Mouse (Mus musculus) spleen, adult 10 weeks (tissue): Measurements from ENCODE around the gene 4930595D18Rik. TPM values are rescaled to one million over a fixed set of nuclear protein-coding genes. Genes with fewer than 3 reads are reported as not detected.

ENCODE experiments used
- polyA plus RNA-seq: library from polyadenylated mRNA; stranded (reverse); fragments of 350-450 nt; fragmentation: Illumina TruSeq; extraction: RNeasy Lipid Tissue Mini Kit (QIAGEN cat#74804); gene quantifications from one replicate; pipeline ENCODE4 v1.2.3, GENCODE M21; 2015; ENCODE audit warnings: low replicate concordance; ENCODE audit not compliant: insufficient read depth

Gene 4930595D18Rik
- not detected for polyA plus RNA-seq

DNA sequence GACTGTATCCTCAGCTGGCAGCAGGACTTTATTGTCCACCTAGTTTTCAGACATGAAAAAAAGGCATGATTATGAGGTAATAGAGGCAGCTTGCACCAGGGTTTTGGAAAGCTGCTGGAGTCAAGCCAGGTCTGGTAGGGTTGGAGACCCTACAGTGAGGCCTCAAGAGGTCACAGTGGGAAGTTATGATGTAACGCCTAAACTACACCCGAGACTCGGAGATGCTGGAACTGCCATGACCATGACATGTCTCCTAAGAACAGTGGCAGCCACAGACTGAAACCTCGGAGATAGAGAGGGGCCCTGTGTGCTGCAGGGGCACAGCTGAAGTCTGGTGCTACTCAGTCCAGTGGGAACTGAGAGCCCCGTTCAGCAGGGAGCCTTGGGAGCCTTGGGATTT is at the start of gene 4930595D18Rik:
4930595D18Rik (minus strand) TSS at position 16 of the 400 bp plus-strand sequence.

DNA sequence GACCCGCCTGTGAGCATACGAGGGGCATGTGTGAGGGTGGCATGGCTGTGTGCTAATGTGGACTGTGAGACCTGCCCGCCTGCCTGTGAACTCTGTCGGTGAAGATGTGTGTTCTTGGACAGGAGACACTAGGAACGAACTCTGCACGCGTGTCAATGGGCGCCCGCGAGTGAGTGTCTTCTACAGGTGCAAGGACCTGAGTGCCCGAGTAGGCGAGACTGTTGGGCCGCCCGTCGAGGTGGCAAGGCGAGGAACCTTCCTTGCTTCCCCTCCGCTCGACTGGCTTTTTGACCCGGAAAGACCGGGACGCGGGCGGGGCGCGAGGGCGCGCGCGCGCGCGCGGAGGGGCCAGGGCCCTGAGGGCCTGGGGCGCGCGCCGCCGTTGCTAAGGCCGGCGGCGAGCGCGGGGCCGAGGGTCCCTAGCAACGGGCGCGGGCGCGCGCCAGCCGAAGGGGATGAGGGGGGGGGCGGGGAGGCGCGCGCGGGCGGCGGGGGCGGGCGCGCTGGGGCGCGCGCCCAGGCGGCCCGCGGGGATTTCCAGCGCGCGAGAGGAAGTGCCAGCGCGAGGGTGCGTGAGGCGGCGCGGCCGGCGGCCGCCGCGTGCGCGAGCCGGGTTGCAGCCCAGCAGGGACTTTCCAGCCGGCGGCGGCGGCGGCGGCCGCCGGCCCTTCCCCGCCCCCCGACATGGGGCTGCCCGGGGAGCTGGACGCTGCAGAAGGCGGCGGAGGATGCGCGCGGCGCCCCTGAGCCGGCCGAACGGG is 18.3 kb downstream of the 4930595D18Rik start, which contains the start of gene Traf3:
Traf3 (plus strand) TSS at position 540 of the 761 bp plus-strand sequence.

Other genes starting within 250 kb of the 4930595D18Rik start
- 0.46 TPM for gene Ankrd9, start 205.5 kb downstream of the 4930595D18Rik start, polyA plus RNA-seq
- gene Rcor1, start 145.1 kb downstream of the 4930595D18Rik start, polyA plus RNA-seq = 39.1 TPM
- 34.5 TPM for gene Traf3, start 18.1 kb downstream of the 4930595D18Rik start, polyA plus RNA-seq
- not detected for gene Amn, start 86.6 kb upstream of the 4930595D18Rik start, polyA plus RNA-seq
- gene Cdc42bpb, start 193.2 kb upstream of the 4930595D18Rik start, polyA plus RNA-seq = 6.6 TPM
- not detected for gene Lbhd2, start 222.3 kb upstream of the 4930595D18Rik start, polyA plus RNA-seq
- 7.5 TPM for gene Exoc3l4, start 232.5 kb upstream of the 4930595D18Rik start, polyA plus RNA-seq